Mouse (Mus musculus): ENCODE data around the gene Taf8. TPM values are rescaled to one million over a fixed set of nuclear protein-coding genes. Genes with fewer than 3 reads are reported as not detected.

Gene Taf8
- polyA plus RNA-seq, 1 experiment from 2014 or later: 16.2 TPM

GRCm38 (mm10) chr17:47441296-47442051, 60.6 kb downstream of the Taf8 start:
- no peak for ATAC-seq (ENCODE audit: insufficient number of reproducible peaks, insufficient read depth, low FRiP score, low read depth)
- peak overlapping the region; percentile 40 to 67 for H3K27ac ChIP-seq (replicated peaks in 1 of 2; ENCODE audit: control insufficient read depth in 1 of 2, insufficient read depth in 1 of 2, low read depth in 2 of 2, low read length in 2 of 2)
- no peaks in the 10 kb centered on the region for H3K27me3 ChIP-seq (ENCODE audit: control insufficient read depth, insufficient read depth, low read length)
- H3K4me3 ChIP-seq (ENCODE audit: control insufficient read depth in 1 of 2, insufficient read depth in 1 of 2, low read depth in 1 of 2, low read length in 2 of 2): no peak overlapping the region
- H3K9me3 ChIP-seq (ENCODE audit: control insufficient read depth, low read length): no peaks in the 10 kb centered on the region
- peak overlapping the region; percentile 45 for H3K9ac ChIP-seq (ENCODE audit: low read length)
- no peak overlapping the region for H3K4me2 ChIP-seq (ENCODE audit: low read length)
- peaks cover 36 to 52% of the 10 kb centered on the region in 2 experiments for H3K4me1 ChIP-seq (ENCODE audit: control insufficient read depth in 2 of 2, insufficient read depth in 2 of 2, low read length in 2 of 2)
- WGBS: 39% methylated on average over 19 of the region's 19 CpGs
- no peaks in the 10 kb centered on the region for H3K36me3 ChIP-seq (ENCODE audit: control insufficient read depth, insufficient read depth, low read length)

DNA sequence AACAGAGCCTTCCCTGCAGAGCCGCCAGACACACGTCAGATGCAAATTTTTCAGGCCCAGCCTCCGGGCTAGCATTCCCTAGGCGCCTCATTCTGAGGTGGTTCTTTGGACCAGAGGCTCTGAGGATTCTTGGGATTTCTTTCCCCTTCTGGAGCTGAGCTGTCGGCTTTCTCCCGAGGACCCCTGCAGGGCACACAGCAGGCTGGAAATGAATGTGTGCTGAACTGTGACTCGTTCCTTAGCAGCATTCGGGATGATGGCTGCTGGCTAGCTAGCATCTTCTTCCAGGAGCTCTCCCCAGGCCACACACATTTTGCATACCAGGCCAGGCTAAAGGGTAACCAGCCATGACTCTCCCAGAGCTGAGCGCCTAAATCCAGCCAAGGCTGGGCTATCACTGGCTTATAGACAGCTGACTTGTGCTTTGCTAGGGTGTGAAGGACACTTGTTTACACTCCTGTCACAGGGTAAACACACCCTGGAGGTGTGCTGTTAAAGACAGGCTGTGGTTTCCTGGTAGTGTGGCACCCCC, 61.7 kb downstream of the Taf8 start:
- Histone ChIP-seq H3K9ac (ENCODE audit: low read length) (peak overlapping the region; percentile 48; the same call in 1 of the 2 replicates), H3K4me1 (ENCODE audit: control insufficient read depth in 2 of 2, insufficient read depth in 2 of 2, low read length in 2 of 2) (peaks cover 27 to 47% of the 10 kb centered on the region in 2 experiments), H3K4me2 (ENCODE audit: low read length) (no peak overlapping the region), H3K4me3 (ENCODE audit: control insufficient read depth in 1 of 2, insufficient read depth in 1 of 2, low read depth in 1 of 2, low read length in 2 of 2) (no peak overlapping the region), H3K36me3 (ENCODE audit: control insufficient read depth, insufficient read depth, low read length) (no peaks in the 10 kb centered on the region), H3K27ac (replicated peaks in 1 of 2; ENCODE audit: control insufficient read depth in 1 of 2, insufficient read depth in 1 of 2, low read depth in 2 of 2, low read length in 2 of 2) (peak overlapping the region; percentile 2 to 49; a peak in 2 of 4 replicates), H3K27me3 (ENCODE audit: control insufficient read depth, insufficient read depth, low read length) (no peaks in the 10 kb centered on the region), H3K9me3 (ENCODE audit: control insufficient read depth, low read length) (no peaks in the 10 kb centered on the region)
- WGBS: 23% methylated on average over 9 of the region's 9 CpGs
- ATAC-seq (ENCODE audit: insufficient number of reproducible peaks, insufficient read depth, low FRiP score, low read depth): no peak

GRCm38 (mm10) chr17:47439396-47440028, 62.6 kb downstream of the Taf8 start:
- peaks cover 27 to 44% of the 10 kb centered on the region in 2 experiments for H3K4me1 ChIP-seq (ENCODE audit: control insufficient read depth in 2 of 2, insufficient read depth in 2 of 2, low read length in 2 of 2)
- no peaks in the 10 kb centered on the region for H3K27me3 ChIP-seq (ENCODE audit: control insufficient read depth, insufficient read depth, low read length)
- no peak overlapping the region for H3K4me3 ChIP-seq (ENCODE audit: control insufficient read depth in 1 of 2, insufficient read depth in 1 of 2, low read depth in 1 of 2, low read length in 2 of 2)
- peak overlapping the region in 1 of 2 experiments; percentile 49; a peak in 1 of 4 replicates for H3K27ac ChIP-seq (replicated peaks in 1 of 2; ENCODE audit: control insufficient read depth in 1 of 2, insufficient read depth in 1 of 2, low read depth in 2 of 2, low read length in 2 of 2)
- no peaks in the 10 kb centered on the region for H3K9me3 ChIP-seq (ENCODE audit: control insufficient read depth, low read length)
- ATAC-seq (ENCODE audit: insufficient number of reproducible peaks, insufficient read depth, low FRiP score, low read depth): no peak
- no peaks in the 10 kb centered on the region for H3K36me3 ChIP-seq (ENCODE audit: control insufficient read depth, insufficient read depth, low read length)
- H3K4me2 ChIP-seq (ENCODE audit: low read length): no peak overlapping the region
- WGBS: 54% methylated on average over 9 of the region's 9 CpGs
- no peak overlapping the region; the same call in 1 of the 2 replicates for H3K9ac ChIP-seq (ENCODE audit: low read length)

DNA sequence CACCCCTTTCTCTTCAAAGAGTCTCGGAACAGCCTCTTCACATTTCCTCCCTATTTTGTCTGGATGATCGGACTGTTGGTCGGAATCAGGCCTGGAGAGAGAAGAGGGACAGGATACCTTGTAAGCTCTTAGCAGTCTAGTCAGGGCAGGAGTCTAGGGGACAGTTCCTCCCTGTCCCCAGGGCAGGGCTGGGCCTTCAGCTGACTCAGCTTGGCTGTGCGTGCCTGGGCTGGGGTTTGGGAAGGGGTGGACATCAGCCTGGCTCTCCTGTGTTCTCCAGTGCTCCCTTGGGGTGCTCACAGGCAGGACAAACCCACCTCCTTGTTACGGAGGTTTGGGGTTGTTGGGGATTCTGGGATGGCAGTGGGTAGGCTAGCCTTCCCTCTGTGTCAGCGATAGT, 63.5 kb downstream of the Taf8 start:
- no peaks in the 10 kb centered on the region for H3K27me3 ChIP-seq (ENCODE audit: control insufficient read depth, insufficient read depth, low read length)
- H3K4me2 ChIP-seq (ENCODE audit: low read length): no peak overlapping the region
- H3K9ac ChIP-seq (ENCODE audit: low read length): no peak overlapping the region
- WGBS: 68% methylated on average over 6 of the region's 6 CpGs
- no peaks in the 10 kb centered on the region for H3K9me3 ChIP-seq (ENCODE audit: control insufficient read depth, low read length)
- no peak overlapping the region for H3K4me3 ChIP-seq (ENCODE audit: control insufficient read depth in 1 of 2, insufficient read depth in 1 of 2, low read depth in 1 of 2, low read length in 2 of 2)
- ATAC-seq (ENCODE audit: insufficient number of reproducible peaks, insufficient read depth, low FRiP score, low read depth): no peak
- H3K27ac ChIP-seq (replicated peaks in 1 of 2; ENCODE audit: control insufficient read depth in 1 of 2, insufficient read depth in 1 of 2, low read depth in 2 of 2, low read length in 2 of 2): no peak overlapping the region
- H3K36me3 ChIP-seq (ENCODE audit: control insufficient read depth, insufficient read depth, low read length): no peaks in the 10 kb centered on the region
- peaks cover 21 to 37% of the 10 kb centered on the region in 2 experiments for H3K4me1 ChIP-seq (ENCODE audit: control insufficient read depth in 2 of 2, insufficient read depth in 2 of 2, low read length in 2 of 2)

DNA sequence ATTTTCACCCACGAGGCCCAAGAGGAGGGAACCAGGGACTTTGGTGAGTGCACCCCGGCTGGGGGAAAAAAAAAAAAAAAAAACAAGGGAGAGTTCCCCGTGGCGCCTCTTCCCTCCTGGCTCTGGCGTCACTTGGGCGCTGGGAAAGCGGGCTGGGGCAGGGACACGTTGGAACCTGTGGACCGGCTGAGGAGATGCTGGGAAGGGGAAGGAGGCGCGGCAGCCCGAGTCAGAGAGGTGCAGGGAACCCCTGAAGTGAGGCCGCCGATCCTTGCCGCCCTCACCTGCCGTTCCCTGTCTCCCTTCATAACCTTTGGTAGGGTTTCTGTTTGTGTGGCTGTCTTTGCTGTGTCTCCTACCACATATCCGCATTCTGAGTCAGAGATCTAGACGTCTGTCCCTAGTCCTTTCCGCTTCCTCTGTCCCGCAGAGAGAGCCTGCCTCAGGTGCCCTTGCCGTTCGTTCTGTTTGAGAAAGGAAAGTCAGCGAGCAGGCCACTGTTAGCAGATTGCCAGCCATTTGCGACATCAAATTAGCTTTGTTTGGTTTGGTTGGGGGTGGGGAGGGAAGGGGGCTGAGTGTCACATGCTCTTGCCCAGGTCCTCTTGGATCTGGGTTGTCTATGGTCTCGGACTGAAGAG, 65.1 kb downstream of the Taf8 start, which contains the start of gene 1700001C19Rik:
1700001C19Rik (minus strand) TSS at position 470 of the 641 bp plus-strand sequence.
- 3% methylated on average over 24 of the region's 25 CpGs for WGBS

GRCm38 (mm10) chr17:47436156-47436906, 65.8 kb downstream of the Taf8 start, which contains the start of gene AI661453:
Gene AI661453 (plus strand): TSS chr17:47436615.
- H3K27ac ChIP-seq (replicated peaks in 1 of 2; ENCODE audit: control insufficient read depth in 1 of 2, insufficient read depth in 1 of 2, low read depth in 2 of 2, low read length in 2 of 2): peak within 1 kb of the TSS in 1 of 2 experiments; percentile 7; a peak in 1 of 4 replicates
- peak within 1 kb of the TSS; percentile 44 to 55 for H3K4me3 ChIP-seq (ENCODE audit: control insufficient read depth in 1 of 2, insufficient read depth in 1 of 2, low read depth in 1 of 2, low read length in 2 of 2)
- peak; percentile 38; the same call in 1 of the 2 replicates for ATAC-seq (ENCODE audit: insufficient number of reproducible peaks, insufficient read depth, low FRiP score, low read depth)
- H3K4me2 ChIP-seq (ENCODE audit: low read length): peak within 1 kb of the TSS; percentile 90
- no peaks in the 10 kb centered on the region for H3K9me3 ChIP-seq (ENCODE audit: control insufficient read depth, low read length)
- peaks cover 14 to 27% of the 10 kb centered on the region in 2 experiments; a peak in 3 of 4 replicates for H3K4me1 ChIP-seq (ENCODE audit: control insufficient read depth in 2 of 2, insufficient read depth in 2 of 2, low read length in 2 of 2)
- no peaks in the 10 kb centered on the region for H3K36me3 ChIP-seq (ENCODE audit: control insufficient read depth, insufficient read depth, low read length)
- peak within 1 kb of the TSS; percentile 76 for H3K9ac ChIP-seq (ENCODE audit: low read length)
- 1% methylated on average over 45 of the region's 45 CpGs for WGBS
- no peaks in the 10 kb centered on the region for H3K27me3 ChIP-seq (ENCODE audit: control insufficient read depth, insufficient read depth, low read length)

More for the DNA sequence above, 65.1 kb downstream of the Taf8 start, which contains the start of gene 1700001C19Rik:
- Histone ChIP-seq H3K27ac (replicated peaks in 1 of 2; ENCODE audit: control insufficient read depth in 1 of 2, insufficient read depth in 1 of 2, low read depth in 2 of 2, low read length in 2 of 2) (peak within 1 kb of the TSS in 1 of 2 experiments; percentile 7; a peak in 1 of 4 replicates), H3K9me3 (ENCODE audit: control insufficient read depth, low read length) (no peaks in the 10 kb centered on the region), H3K4me2 (ENCODE audit: low read length) (peak within 1 kb of the TSS; percentile 90), H3K4me3 (ENCODE audit: control insufficient read depth in 1 of 2, insufficient read depth in 1 of 2, low read depth in 1 of 2, low read length in 2 of 2) (peak within 1 kb of the TSS; percentile 44 to 55), H3K36me3 (ENCODE audit: control insufficient read depth, insufficient read depth, low read length) (no peaks in the 10 kb centered on the region), H3K4me1 (ENCODE audit: control insufficient read depth in 2 of 2, insufficient read depth in 2 of 2, low read length in 2 of 2) (peaks cover 21 to 34% of the 10 kb centered on the region in 2 experiments), H3K27me3 (ENCODE audit: control insufficient read depth, insufficient read depth, low read length) (no peaks in the 10 kb centered on the region), H3K9ac (ENCODE audit: low read length) (peak within 1 kb of the TSS; percentile 76)
- no peak for ATAC-seq (ENCODE audit: insufficient number of reproducible peaks, insufficient read depth, low FRiP score, low read depth)
